Mouse (Mus musculus): ENCODE results near the gene Adra2b. TPM values are rescaled to one million over a fixed set of nuclear protein-coding genes. Genes with fewer than 3 reads are reported as not detected.

Gene Adra2b
- polyA plus RNA-seq, 1 experiment = 2.1 TPM

DNA sequence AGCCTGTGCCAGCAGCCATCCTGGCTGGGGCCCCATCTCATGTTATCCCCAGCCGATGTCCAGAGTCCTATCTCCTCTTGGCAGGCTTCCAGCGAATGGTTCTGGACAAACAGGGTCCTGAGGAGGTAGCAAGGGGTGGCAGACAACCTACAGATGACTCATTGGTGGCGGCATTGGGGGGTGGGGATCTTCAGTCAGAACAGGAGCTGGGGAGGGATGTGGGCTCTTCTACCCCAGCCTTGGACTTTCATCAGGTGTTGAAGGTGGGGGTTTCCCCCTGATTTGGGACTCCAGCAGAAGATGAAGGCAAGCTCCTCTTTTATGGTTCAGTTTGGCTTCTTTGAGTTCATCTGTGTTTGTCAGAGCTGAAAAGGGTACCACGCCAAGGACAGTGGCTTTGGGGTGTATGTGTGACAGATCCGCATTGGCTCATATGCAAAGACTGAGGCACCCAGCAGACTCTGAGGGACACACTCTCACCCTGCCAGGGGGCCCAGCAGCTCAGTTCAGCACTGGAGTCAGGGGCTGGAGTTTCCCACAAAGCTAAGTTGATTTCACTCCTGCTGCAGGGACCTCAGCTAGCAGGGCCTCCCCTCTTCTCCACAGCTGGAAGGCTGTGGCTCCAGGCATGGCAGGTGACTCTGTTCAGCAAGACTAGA is 28.9 kb upstream of the Adra2b start:
- Histone ChIP-seq H3K9ac (ENCODE audit: low read depth, poor library complexity, severe bottlenecking) (no peak overlapping the region), H3K27ac (ENCODE audit: insufficient read depth, low read length) (no peak overlapping the region), H3K27me3 (ENCODE audit: control insufficient read depth, insufficient read depth, low read length, poor library complexity, severe bottlenecking) (no peaks in the 10 kb centered on the region; the same call in 1 of the 2 replicates), H3K9me3 (replicated peaks; ENCODE audit: control insufficient read depth, insufficient read depth, low read length, poor library complexity, severe bottlenecking) (no peaks in the 10 kb centered on the region), H3K4me1 (ENCODE audit: control insufficient read depth, insufficient read depth, low read length) (no peaks in the 10 kb centered on the region), H3K4me3 (ENCODE audit: low read depth, low read length) (no peak overlapping the region), H3K36me3 (ENCODE audit: control insufficient read depth, insufficient read depth, low read length, poor library complexity, severe bottlenecking) (no peaks in the 10 kb centered on the region)
- TF ChIP-seq POLR2A (IDR thresholded peaks at IDR 0.05; ENCODE audit: insufficient read depth, low read length) (no peak), EP300 (IDR thresholded peaks at IDR 0.05; ENCODE audit: insufficient read depth, low read depth, low read length) (no peak), CTCF (IDR thresholded peaks at IDR 0.05; ENCODE audit: low read depth, low read length) (no peak)

GRCm38 (mm10) chr2:127335078-127335541 is 27.9 kb upstream of the Adra2b start:
- no peak for TF ChIP-seq CTCF (IDR thresholded peaks at IDR 0.05; ENCODE audit: low read depth, low read length)
- no peak for TF ChIP-seq POLR2A (IDR thresholded peaks at IDR 0.05; ENCODE audit: insufficient read depth, low read length)
- TF ChIP-seq EP300 (IDR thresholded peaks at IDR 0.05; ENCODE audit: insufficient read depth, low read depth, low read length) = no peak
- 0 out of 2 replicates have a peak overlapping the region, but pooled peaks have one; percentile 75 for H3K9ac ChIP-seq (ENCODE audit: low read depth, poor library complexity, severe bottlenecking)
- H3K27ac ChIP-seq (ENCODE audit: insufficient read depth, low read length) = no peak overlapping the region
- H3K4me3 ChIP-seq (ENCODE audit: low read depth, low read length) = no peak overlapping the region
- H3K36me3 ChIP-seq (ENCODE audit: control insufficient read depth, insufficient read depth, low read length, poor library complexity, severe bottlenecking) = no peaks in the 10 kb centered on the region
- no peaks in the 10 kb centered on the region for H3K4me1 ChIP-seq (ENCODE audit: control insufficient read depth, insufficient read depth, low read length)
- H3K9me3 ChIP-seq (replicated peaks; ENCODE audit: control insufficient read depth, insufficient read depth, low read length, poor library complexity, severe bottlenecking) = no peaks in the 10 kb centered on the region
- no peaks in the 10 kb centered on the region; the same call in 1 of the 2 replicates for H3K27me3 ChIP-seq (ENCODE audit: control insufficient read depth, insufficient read depth, low read length, poor library complexity, severe bottlenecking)

- peak within 1 kb of the TSS; percentile 42 for H3K4me3 ChIP-seq (ENCODE audit: low read depth, low read length)
Observed at GRCm38 (mm10) chr2:127335767-127336496, 27.1 kb upstream of the Adra2b start, which contains the start of gene Dusp2. Dusp2 (plus strand) TSS chr2:127336159.

DNA sequence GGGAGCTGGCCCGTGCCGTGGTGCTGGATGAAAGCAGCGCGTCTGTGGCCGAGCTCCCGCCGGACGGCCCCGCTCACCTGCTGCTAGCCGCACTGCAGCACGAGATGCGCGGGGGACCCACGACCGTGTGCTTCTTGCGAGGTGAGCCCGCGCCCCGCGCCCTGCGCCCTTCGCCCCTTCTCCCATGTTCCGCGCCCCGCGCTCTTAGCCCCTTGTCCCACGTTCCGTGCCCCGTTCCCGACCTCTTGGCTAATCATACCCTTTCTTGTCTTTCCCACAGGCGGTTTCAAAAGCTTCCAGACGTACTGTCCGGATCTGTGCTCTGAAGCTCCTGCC is 26.5 kb upstream of the Adra2b start:
- Histone ChIP-seq H3K36me3 (ENCODE audit: control insufficient read depth, insufficient read depth, low read length, poor library complexity, severe bottlenecking) (no peaks in the 10 kb centered on the region), H3K9me3 (replicated peaks; ENCODE audit: control insufficient read depth, insufficient read depth, low read length, poor library complexity, severe bottlenecking) (no peaks in the 10 kb centered on the region), H3K27ac (ENCODE audit: insufficient read depth, low read length) (no peak overlapping the region), H3K4me3 (ENCODE audit: low read depth, low read length) (peak overlapping the region; percentile 42), H3K9ac (ENCODE audit: low read depth, poor library complexity, severe bottlenecking) (peak overlapping the region; percentile 75), H3K4me1 (ENCODE audit: control insufficient read depth, insufficient read depth, low read length) (no peaks in the 10 kb centered on the region), H3K27me3 (ENCODE audit: control insufficient read depth, insufficient read depth, low read length, poor library complexity, severe bottlenecking) (no peaks in the 10 kb centered on the region; the same call in 1 of the 2 replicates)
- no peak for TF ChIP-seq CTCF (IDR thresholded peaks at IDR 0.05; ENCODE audit: low read depth, low read length)
- no peak for TF ChIP-seq EP300 (IDR thresholded peaks at IDR 0.05; ENCODE audit: insufficient read depth, low read depth, low read length)
- TF ChIP-seq POLR2A (IDR thresholded peaks at IDR 0.05; ENCODE audit: insufficient read depth, low read length) = no peak

More at GRCm38 (mm10) chr2:127335767-127336496, 27.1 kb upstream of the Adra2b start, which contains the start of gene Dusp2:
- TF ChIP-seq CTCF (IDR thresholded peaks at IDR 0.05; ENCODE audit: low read depth, low read length) (no peak), EP300 (IDR thresholded peaks at IDR 0.05; ENCODE audit: insufficient read depth, low read depth, low read length) (no peak), POLR2A (IDR thresholded peaks at IDR 0.05; ENCODE audit: insufficient read depth, low read length) (no peak)
- Histone ChIP-seq H3K36me3 (ENCODE audit: control insufficient read depth, insufficient read depth, low read length, poor library complexity, severe bottlenecking) (no peaks in the 10 kb centered on the region), H3K27me3 (ENCODE audit: control insufficient read depth, insufficient read depth, low read length, poor library complexity, severe bottlenecking) (no peaks in the 10 kb centered on the region; the same call in 1 of the 2 replicates), H3K4me1 (ENCODE audit: control insufficient read depth, insufficient read depth, low read length) (no peaks in the 10 kb centered on the region), H3K9ac (ENCODE audit: low read depth, poor library complexity, severe bottlenecking) (peak within 1 kb of the TSS; percentile 75), H3K9me3 (replicated peaks; ENCODE audit: control insufficient read depth, insufficient read depth, low read length, poor library complexity, severe bottlenecking) (no peaks in the 10 kb centered on the region), H3K27ac (ENCODE audit: insufficient read depth, low read length) (no peak within 1 kb of the TSS)

DNA sequence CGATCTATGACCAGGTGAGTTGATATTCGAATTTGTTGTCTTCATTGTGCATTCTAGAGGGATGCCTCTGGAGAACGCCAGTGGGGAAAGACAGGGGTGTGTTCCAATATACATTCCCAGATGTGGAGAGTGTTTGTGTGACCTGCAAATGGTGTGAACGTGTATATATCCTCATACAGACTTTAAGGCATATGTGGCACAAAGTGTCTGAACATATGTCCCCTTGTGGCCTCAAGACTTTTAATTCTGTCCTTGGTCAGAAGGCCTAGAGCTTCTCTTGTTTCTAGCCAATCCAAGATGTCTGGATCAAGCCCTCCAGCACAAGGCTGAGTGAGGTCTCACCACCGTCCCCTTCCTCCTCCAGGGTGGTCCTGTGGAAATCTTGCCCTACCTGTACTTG is 26.1 kb upstream of the Adra2b start:
- H3K9ac ChIP-seq (ENCODE audit: low read depth, poor library complexity, severe bottlenecking) = peak overlapping the region; percentile 75; the same call in 1 of the 2 replicates
- no peak overlapping the region for H3K27ac ChIP-seq (ENCODE audit: insufficient read depth, low read length)
- no peaks in the 10 kb centered on the region for H3K4me1 ChIP-seq (ENCODE audit: control insufficient read depth, insufficient read depth, low read length)
- H3K27me3 ChIP-seq (ENCODE audit: control insufficient read depth, insufficient read depth, low read length, poor library complexity, severe bottlenecking) = no peaks in the 10 kb centered on the region; the same call in 1 of the 2 replicates
- no peaks in the 10 kb centered on the region for H3K36me3 ChIP-seq (ENCODE audit: control insufficient read depth, insufficient read depth, low read length, poor library complexity, severe bottlenecking)
- peak overlapping the region; percentile 42 for H3K4me3 ChIP-seq (ENCODE audit: low read depth, low read length)
- H3K9me3 ChIP-seq (replicated peaks; ENCODE audit: control insufficient read depth, insufficient read depth, low read length, poor library complexity, severe bottlenecking) = no peaks in the 10 kb centered on the region
- TF ChIP-seq EP300 (IDR thresholded peaks at IDR 0.05; ENCODE audit: insufficient read depth, low read depth, low read length) (no peak), POLR2A (IDR thresholded peaks at IDR 0.05; ENCODE audit: insufficient read depth, low read length) (no peak), CTCF (IDR thresholded peaks at IDR 0.05; ENCODE audit: low read depth, low read length) (no peak)

Data from ES-Bruce4 (cell line).